Mouse (Mus musculus): ENCODE data around the gene Csta1.
A peak's percentile ranks its signal among the peaks of the same experiment; 100 is the strongest.

Csta1 gene

GRCm38 (mm10) chr16:36071071-36071449, 60.0 kb downstream of the Csta1 start:
- DNase-seq (ENCODE audit: low spot score in 2 of 2) = peak in 1 of 2 experiments; percentile 2

Measured in spleen, postnatal 36 days (tissue).